Mouse (Mus musculus) cortical plate, adult 2 months (tissue): Measurements from ENCODE around the gene Tmem150c. TPM values are rescaled to one million over a fixed set of nuclear protein-coding genes. Genes with fewer than 3 reads are reported as not detected.

Experiments used
- H3K27ac ChIP-seq: fragments of 200-500 bp; 2 replicates; pipeline ENCODE4 v1.5.1; 2012; ENCODE audit warnings: low read length, control low read depth, inconsistent platforms; ENCODE audit not compliant: insufficient read depth
- H3K4me1 ChIP-seq: fragments of 200-500 bp; 2 replicates; pipeline ENCODE4 v1.6.1; 2011; ENCODE audit warnings: low read length; ENCODE audit not compliant: control insufficient read depth, insufficient read depth
- H3K4me3 ChIP-seq: fragments of 200-500 bp; 2 replicates; pipeline ENCODE4 v1.5.1; 2011; ENCODE audit warnings: mild to moderate bottlenecking, low read length, control low read depth; ENCODE audit not compliant: insufficient read depth
- CTCF ChIP-seq: fragments of 200-500 bp; IDR thresholded peaks from 2 replicates; pipeline ENCODE4 v1.5.1; 2011; ENCODE audit warnings: mild to moderate bottlenecking, control low read depth, low read length; ENCODE audit not compliant: insufficient read depth; ENCODE audit errors: extremely low read depth
- POLR2A ChIP-seq: fragments of 200-500 bp; IDR thresholded peaks from 2 replicates; pipeline ENCODE4 v1.6.1; 2011; ENCODE audit warnings: mild to moderate bottlenecking, low read length, control low read depth; ENCODE audit not compliant: insufficient read depth; ENCODE audit errors: extremely low read depth
- polyA plus RNA-seq: library from polyadenylated mRNA; depleted of rRNA; stranded (reverse); fragments of >200 nt; gene quantifications from 2 replicates; pipeline ENCODE4 v1.2.3, GENCODE M21; 2012

The Tmem150c gene
- polyA plus RNA-seq, 1 experiment = 18.0 TPM

- peaks cover 2% of the 10 kb centered on the region; the same call in 1 of the 2 replicates for H3K4me1 ChIP-seq
- H3K4me3 ChIP-seq = no peak overlapping the region
- TF ChIP-seq POLR2A (no peak), CTCF (no peak)
- H3K27ac ChIP-seq = no peak overlapping the region
Measured at GRCm38 (mm10) chr5:100175582-100175981, 16.0 kb upstream of the Tmem150c start.

GRCm38 (mm10) chr5:100172104-100172503 lies 12.5 kb upstream of the Tmem150c start:
- no peak overlapping the region for H3K27ac ChIP-seq
- H3K4me1 ChIP-seq = no peaks in the 10 kb centered on the region; the same call in 1 of the 2 replicates
- no peak for TF ChIP-seq CTCF
- TF ChIP-seq POLR2A = no peak
- H3K4me3 ChIP-seq = no peak overlapping the region

- no peak overlapping the region for H3K4me3 ChIP-seq
- TF ChIP-seq CTCF = peak; percentile 46
- no peak for TF ChIP-seq POLR2A
- no peaks in the 10 kb centered on the region for H3K4me1 ChIP-seq
- no peak overlapping the region for H3K27ac ChIP-seq
Measured at GRCm38 (mm10) chr5:100166591-100167491, 7.2 kb upstream of the Tmem150c start.

- Histone ChIP-seq H3K4me3 (no peak overlapping the region), H3K27ac (no peak overlapping the region), H3K4me1 (no peaks in the 10 kb centered on the region)
- TF ChIP-seq POLR2A (no peak), CTCF (no peak)
Measured at GRCm38 (mm10) chr5:100163368-100163767, 3.8 kb upstream of the Tmem150c start.

GRCm38 (mm10) chr5:100162857-100163256 lies 3.2 kb upstream of the Tmem150c start:
- no peaks in the 10 kb centered on the region for H3K4me1 ChIP-seq
- TF ChIP-seq POLR2A = no peak
- no peak for TF ChIP-seq CTCF
- H3K4me3 ChIP-seq = no peak overlapping the region
- H3K27ac ChIP-seq = no peak overlapping the region

- TF ChIP-seq POLR2A (no peak), CTCF (no peak)
- no peak overlapping the region for H3K4me3 ChIP-seq
Measured at GRCm38 (mm10) chr5:100162053-100162452, 2.4 kb upstream of the Tmem150c start.

GRCm38 (mm10) chr5:100158791-100159637 lies 594 bp downstream of the Tmem150c start:
- H3K4me3 ChIP-seq = peak overlapping the region; percentile 55
- TF ChIP-seq CTCF = no peak
- TF ChIP-seq POLR2A = no peak
- H3K27ac ChIP-seq = no peak overlapping the region
- peaks cover 5% of the 10 kb centered on the region for H3K4me1 ChIP-seq

More at GRCm38 (mm10) chr5:100162053-100162452, 2.4 kb upstream of the Tmem150c start:
- no peak overlapping the region for H3K27ac ChIP-seq
- H3K4me1 ChIP-seq = peaks cover 2% of the 10 kb centered on the region

GRCm38 (mm10) chr5:100158301-100158700 lies 1.3 kb downstream of the Tmem150c start:
- Histone ChIP-seq H3K4me3 (peak overlapping the region; percentile 55), H3K4me1 (peaks cover 5% of the 10 kb centered on the region), H3K27ac (no peak overlapping the region)
- TF ChIP-seq POLR2A (no peak), CTCF (no peak)

GRCm38 (mm10) chr5:100155646-100156045 lies 4.0 kb downstream of the Tmem150c start:
- H3K4me3 ChIP-seq = no peak overlapping the region
- H3K4me1 ChIP-seq = peaks cover 5% of the 10 kb centered on the region
- TF ChIP-seq POLR2A (no peak), CTCF (no peak)
- no peak overlapping the region for H3K27ac ChIP-seq
